Mouse (Mus musculus) hindbrain, embryonic 15.5 days (tissue): ENCODE results near the gene St8sia2. TPM values are rescaled to one million over a fixed set of nuclear protein-coding genes. Genes with fewer than 3 reads are reported as not detected.
"Not testable (repeated sequence)": the region's sequence is repeated elsewhere in the genome, so short reads cannot be mapped to it uniquely, and the experiment has no call there.

Experiments used
- ATAC-seq: fragments of 200-750 bp; cut with Nextera tagmentation; 2 replicates; pipeline ENCODE4 v1.8.0; 2017; ENCODE audit warnings: low read depth, moderate number of reproducible peaks, moderate TSS enrichment; ENCODE audit not compliant: low FRiP score
- H3K27ac ChIP-seq: fragments of 300-500 bp; sonication (generic); replicated peaks from 2 replicates; pipeline ENCODE4 v1.5.1; 2015; ENCODE audit warnings: mild to moderate bottlenecking, inconsistent platforms
- H3K27me3 ChIP-seq: fragments of 300-500 bp; sonication (generic); 2 replicates; pipeline ENCODE4 v1.6.1; 2015; ENCODE audit warnings: control low read depth, inconsistent platforms
- H3K36me3 ChIP-seq: fragments of 300-500 bp; sonication (generic); 2 replicates; pipeline ENCODE4 v1.6.1; 2015; ENCODE audit warnings: control low read depth, inconsistent platforms
- H3K4me1 ChIP-seq: fragments of 300-500 bp; sonication (generic); replicated peaks from 2 replicates; pipeline ENCODE4 v1.6.1; 2015; ENCODE audit warnings: control low read depth, inconsistent platforms
- H3K4me2 ChIP-seq: fragments of 300-500 bp; sonication (generic); 2 replicates; pipeline ENCODE4 v1.6.1; 2015; ENCODE audit warnings: moderate library complexity, mild to moderate bottlenecking, inconsistent platforms
- H3K4me3 ChIP-seq: fragments of 300-500 bp; sonication (generic); 2 replicates; pipeline ENCODE4 v1.5.1; 2015; ENCODE audit warnings: mild to moderate bottlenecking, inconsistent platforms
- H3K9ac ChIP-seq: fragments of 300-500 bp; sonication (generic); 2 replicates; pipeline ENCODE4 v1.6.1; 2015; ENCODE audit warnings: inconsistent platforms
- H3K9me3 ChIP-seq: fragments of 300-500 bp; sonication (generic); 2 replicates; pipeline ENCODE4 v1.6.1; 2016; ENCODE audit warnings: control low read depth, inconsistent platforms
- WGBS: fragments of 180-500 bp; shearing (Covaris S2); methylation state at CpG from one replicate; pipeline ENCODE4 v1.1.7; 2015; 5-methylcytosine and 5-hydroxymethylcytosine counted together
- polyA plus RNA-seq: library from polyadenylated mRNA; unstranded; fragments of >200 nt; fragmentation: Nextera tagmentation; extraction: Ambion mirVana; gene quantifications from 2 replicates; pipeline ENCODE4 v1.2.1, GENCODE M21; 2015

St8sia2 gene
- polyA plus RNA-seq, 1 experiment from 2014 or later: 102 TPM

DNA sequence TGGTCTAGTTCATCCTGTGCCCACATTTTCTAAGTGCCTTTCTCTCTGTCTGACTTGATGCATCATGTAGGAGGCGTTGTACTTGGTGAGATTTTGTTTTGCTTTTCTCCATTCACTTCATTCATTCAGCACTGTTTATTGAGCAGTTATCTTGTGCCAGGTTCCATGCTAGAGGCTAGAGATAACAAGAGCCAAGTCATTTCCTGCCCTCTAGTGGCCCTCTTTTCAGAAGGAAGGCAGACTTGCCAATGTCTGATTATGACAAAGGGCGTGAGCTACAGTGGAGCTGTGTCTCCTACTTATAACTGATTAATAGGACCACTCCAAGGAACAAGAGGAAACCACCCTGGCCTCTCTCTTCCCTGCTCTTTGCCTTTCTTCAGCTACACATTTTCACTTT lies 3.1 kb upstream of the St8sia2 start:
- H3K36me3 ChIP-seq: no peaks in the 10 kb centered on the region

DNA sequence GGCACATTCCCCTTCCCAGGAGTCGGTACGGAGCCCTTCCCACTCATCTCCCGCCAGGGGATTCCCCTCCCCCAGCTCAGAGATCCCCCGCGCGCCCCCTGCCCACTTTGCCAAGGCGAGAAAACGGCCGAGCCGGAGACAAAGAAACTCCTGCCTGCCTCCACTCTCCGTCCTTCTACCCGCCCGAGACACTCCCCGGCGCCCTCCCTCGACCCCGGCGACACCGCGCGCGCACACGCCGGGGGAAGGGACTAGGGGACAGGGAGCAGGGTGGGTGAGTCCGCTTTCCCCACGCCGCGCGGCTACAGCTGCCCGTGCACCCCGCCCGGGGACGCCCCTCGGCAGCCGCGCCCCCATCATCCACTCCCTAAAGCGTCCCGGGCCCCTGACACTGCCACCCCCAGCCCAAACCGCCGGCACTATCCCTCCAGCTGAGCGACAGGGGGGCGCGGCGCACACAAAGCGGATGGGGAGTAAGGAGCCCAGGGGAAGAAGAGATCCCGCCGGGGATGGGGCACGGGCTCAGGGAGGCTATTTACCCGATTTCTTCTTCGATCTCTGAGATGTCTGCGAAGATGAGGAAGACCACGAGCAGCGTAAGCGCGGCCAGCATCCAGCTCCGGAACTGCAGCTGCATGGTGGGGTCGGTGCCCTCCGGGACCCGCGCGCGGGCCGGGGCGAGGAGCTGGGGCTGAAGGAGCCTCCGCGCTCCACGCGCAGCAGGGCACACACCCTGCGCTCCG lies 461 bp downstream of the St8sia2 start:
- peaks cover 48% of the 10 kb centered on the region for H3K4me1 ChIP-seq
- H3K4me3 ChIP-seq: peak overlapping the region; percentile 99
- ATAC-seq: peak; percentile 59
- WGBS: under 1% methylated on average over 64 of the region's 70 CpGs
- peak overlapping the region; percentile 100 for H3K9ac ChIP-seq
- no peaks in the 10 kb centered on the region for H3K9me3 ChIP-seq
- H3K27ac ChIP-seq: peak overlapping the region; percentile 97
- H3K36me3 ChIP-seq: no peaks in the 10 kb centered on the region
- H3K4me2 ChIP-seq: peak overlapping the region; percentile 74
- no peaks in the 10 kb centered on the region for H3K27me3 ChIP-seq

More for the DNA sequence above, 3.1 kb upstream of the St8sia2 start:
- Histone ChIP-seq H3K9ac (no peak overlapping the region), H3K4me3 (no peak overlapping the region), H3K27ac (no peak overlapping the region), H3K27me3 (no peaks in the 10 kb centered on the region), H3K9me3 (no peaks in the 10 kb centered on the region), H3K4me2 (no peak overlapping the region), H3K4me1 (peaks cover 13% of the 10 kb centered on the region)
- 85% methylated on average over 2 of the region's 2 CpGs for WGBS
- no peak for ATAC-seq

DNA sequence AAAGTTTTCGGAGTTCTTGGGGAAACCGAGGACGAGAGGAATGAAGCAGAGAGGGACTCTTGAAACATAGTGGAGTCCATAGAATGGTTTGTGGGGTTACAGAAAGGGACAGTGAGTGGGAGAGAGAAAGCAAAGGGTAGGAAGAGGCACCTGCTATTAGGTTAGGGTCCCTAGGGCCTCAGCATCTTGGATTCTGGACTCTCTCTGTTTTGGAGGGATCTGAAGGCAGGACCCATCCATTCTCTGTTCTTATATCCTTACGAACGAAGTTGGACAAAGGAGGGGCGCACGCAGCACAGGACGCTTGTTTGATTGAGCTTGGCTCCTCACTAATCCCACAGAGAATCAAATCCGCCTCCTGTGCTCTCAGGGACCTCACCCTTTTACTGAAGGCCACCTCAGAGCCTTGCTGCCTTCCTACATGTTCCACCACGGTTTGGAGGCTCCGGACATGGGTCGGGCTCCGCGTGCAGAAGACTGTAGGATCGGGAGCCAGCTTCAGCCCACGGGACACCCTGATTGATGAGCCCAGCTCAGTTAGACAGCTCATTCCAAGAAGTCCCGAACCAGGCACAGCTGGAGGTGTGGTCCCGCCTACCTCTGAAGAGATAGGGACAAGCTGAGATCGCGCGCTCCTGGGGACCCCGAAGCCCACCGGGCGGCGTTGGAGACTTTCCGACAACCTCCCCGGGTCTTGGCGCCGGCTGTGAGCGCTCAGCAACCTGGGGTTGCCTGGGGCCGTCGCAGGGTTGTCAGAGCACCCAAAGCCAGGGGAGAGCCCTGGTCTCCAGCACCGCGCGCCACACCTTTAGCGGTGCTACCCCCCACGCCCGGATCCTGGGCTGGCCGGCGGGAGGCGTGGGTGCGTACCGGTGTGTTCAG lies 1.3 kb downstream of the St8sia2 start:
- Histone ChIP-seq H3K4me2 (peak overlapping the region; percentile 74), H3K9me3 (no peaks in the 10 kb centered on the region), H3K27ac (peak overlapping the region; percentile 97), H3K27me3 (no peaks in the 10 kb centered on the region), H3K4me3 (peak overlapping the region; percentile 99), H3K4me1 (peaks cover 56% of the 10 kb centered on the region), H3K9ac (peak overlapping the region; percentile 100), H3K36me3 (no peaks in the 10 kb centered on the region)
- 2% methylated on average over 43 of the region's 43 CpGs for WGBS
- ATAC-seq: peak; percentile 40

DNA sequence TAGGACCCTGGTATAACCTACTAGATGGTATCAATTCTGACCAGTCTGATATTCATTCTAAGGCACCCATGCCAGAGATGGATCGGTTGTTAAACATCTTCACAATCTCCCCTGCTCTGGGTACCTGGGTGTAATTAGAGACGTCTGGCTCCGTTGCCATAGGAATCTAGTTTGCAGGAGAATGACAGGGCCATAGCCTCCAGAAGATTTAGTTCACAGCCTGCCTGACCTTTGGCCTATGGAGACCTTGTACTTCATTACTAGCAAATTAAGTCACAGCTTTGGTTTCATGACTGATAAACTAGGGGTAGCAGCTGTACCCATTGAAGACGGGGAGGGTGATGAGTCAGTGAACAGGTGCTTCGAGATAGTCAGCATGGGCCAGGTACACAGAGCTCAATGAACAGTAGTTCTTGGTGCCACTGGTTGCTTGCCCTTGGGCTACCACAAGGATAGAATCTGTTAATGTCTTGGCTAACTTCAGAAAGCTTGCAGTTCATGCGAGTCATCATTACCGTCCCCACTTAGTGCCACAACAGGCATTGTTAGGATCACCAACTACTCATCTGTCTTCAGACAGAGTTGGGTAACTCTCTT lies 4.4 kb downstream of the St8sia2 start:
- Histone ChIP-seq H3K4me2 (peak overlapping the region; percentile 20), H3K9ac (no peak overlapping the region), H3K4me3 (no peak overlapping the region), H3K27ac (no peak overlapping the region), H3K36me3 (no peaks in the 10 kb centered on the region), H3K27me3 (no peaks in the 10 kb centered on the region), H3K9me3 (no peaks in the 10 kb centered on the region), H3K4me1 (peaks cover 74% of the 10 kb centered on the region)
- WGBS: 41% methylated on average over 7 of the region's 7 CpGs
- ATAC-seq: no peak

- no peaks in the 10 kb centered on the region for H3K9me3 ChIP-seq
- peaks cover 76% of the 10 kb centered on the region for H3K4me1 ChIP-seq
- no peaks in the 10 kb centered on the region for H3K27me3 ChIP-seq
- peak; percentile 47 for ATAC-seq
- WGBS: 2% methylated on average over 9 of the region's 9 CpGs
- peak overlapping the region; percentile 71 for H3K27ac ChIP-seq
- peak overlapping the region; percentile 24 for H3K4me2 ChIP-seq
- H3K36me3 ChIP-seq: no peaks in the 10 kb centered on the region
- H3K9ac ChIP-seq: peak overlapping the region; percentile 28; the same call in 1 of the 2 replicates
- no peak overlapping the region for H3K4me3 ChIP-seq
These were observed 6.6 kb downstream of the St8sia2 start for GRCm38 (mm10) chr7:74006775-74007371.

DNA sequence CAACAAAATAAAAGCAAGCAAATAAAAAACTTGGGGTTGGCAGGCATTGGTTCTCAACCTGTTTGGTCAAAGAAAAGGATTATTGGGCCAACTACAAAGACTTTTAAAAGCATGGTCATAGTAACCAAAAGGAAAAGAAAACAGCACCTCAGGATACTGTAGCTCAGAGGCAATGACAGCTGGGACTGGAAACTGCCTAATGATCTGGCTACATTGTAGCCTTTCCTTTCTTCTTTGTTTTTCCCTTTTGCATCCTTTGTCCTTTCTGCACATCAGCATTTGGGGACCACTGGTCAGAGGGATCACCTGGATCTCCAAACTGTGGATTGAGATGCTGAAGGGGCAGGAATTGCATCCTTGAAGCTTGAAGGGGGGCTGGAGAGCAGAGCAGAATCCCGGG lies 7.1 kb downstream of the St8sia2 start:
- peak overlapping the region; percentile 71 for H3K27ac ChIP-seq
- no peak for ATAC-seq
- peak overlapping the region; percentile 24 for H3K4me2 ChIP-seq
- 0% methylated on average over 1 of the region's 1 CpGs for WGBS
- H3K9me3 ChIP-seq: no peaks in the 10 kb centered on the region
- no peaks in the 10 kb centered on the region for H3K36me3 ChIP-seq
- no peak overlapping the region for H3K4me3 ChIP-seq
- H3K4me1 ChIP-seq: peaks cover 76% of the 10 kb centered on the region
- H3K27me3 ChIP-seq: no peaks in the 10 kb centered on the region
- peak overlapping the region; percentile 28; the same call in 1 of the 2 replicates for H3K9ac ChIP-seq

GRCm38 (mm10) chr7:74000743-74001510 lies 12.6 kb downstream of the St8sia2 start:
- H3K4me2 ChIP-seq: no peak overlapping the region
- WGBS: 81% methylated on average over 12 of the region's 12 CpGs
- H3K9me3 ChIP-seq: no peaks in the 10 kb centered on the region
- no peak overlapping the region for H3K9ac ChIP-seq
- no peak overlapping the region for H3K4me3 ChIP-seq
- H3K4me1 ChIP-seq: peaks cover 35% of the 10 kb centered on the region
- ATAC-seq: no peak
- H3K27ac ChIP-seq: no peak overlapping the region
- H3K36me3 ChIP-seq: no peaks in the 10 kb centered on the region
- H3K27me3 ChIP-seq: no peaks in the 10 kb centered on the region

- no peak overlapping the region for H3K27ac ChIP-seq
- H3K4me3 ChIP-seq: no peak overlapping the region
- no peaks in the 10 kb centered on the region for H3K9me3 ChIP-seq
- 91% methylated on average over 2 of the region's 2 CpGs for WGBS
- peaks cover 4% of the 10 kb centered on the region; the same call in 1 of the 2 replicates for H3K4me1 ChIP-seq
- no peak for ATAC-seq
- no peak overlapping the region for H3K9ac ChIP-seq
- H3K36me3 ChIP-seq: no peaks in the 10 kb centered on the region
- H3K27me3 ChIP-seq: no peaks in the 10 kb centered on the region
- no peak overlapping the region for H3K4me2 ChIP-seq
These were observed 24.1 kb downstream of the St8sia2 start for GRCm38 (mm10) chr7:73989366-73989765.

DNA sequence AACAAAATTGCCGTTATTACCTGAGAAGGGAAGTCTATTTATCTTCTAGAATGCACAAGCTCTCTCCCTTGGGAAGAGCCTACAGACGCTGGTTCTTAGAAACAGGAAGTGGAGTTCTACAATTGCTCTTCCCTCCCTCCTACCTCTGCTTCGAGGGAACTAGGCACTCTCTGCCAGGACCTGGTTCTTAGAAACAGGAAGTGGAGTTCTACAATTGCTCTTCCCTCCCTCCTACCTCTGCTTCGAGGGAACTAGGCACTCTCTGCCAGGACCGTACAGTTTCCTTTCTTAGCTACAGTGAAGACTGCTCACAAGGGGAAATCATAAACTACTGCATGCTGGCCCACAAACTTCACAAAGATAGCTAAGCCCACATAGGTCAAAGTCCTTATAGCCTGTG lies 41.3 kb downstream of the St8sia2 start:
- peaks cover 24% of the 10 kb centered on the region for H3K36me3 ChIP-seq
- not testable (repeated sequence) for H3K9ac ChIP-seq, H3K27ac ChIP-seq, H3K4me3 ChIP-seq, H3K4me2 ChIP-seq, H3K9me3 ChIP-seq, ATAC-seq, H3K27me3 ChIP-seq
- peaks cover 17% of the 10 kb centered on the region for H3K4me1 ChIP-seq
- WGBS: 69% methylated on average over 5 of the region's 5 CpGs

- H3K27me3 ChIP-seq: no peaks in the 10 kb centered on the region
- ATAC-seq: no peak
These were observed 48.3 kb downstream of the St8sia2 start for GRCm38 (mm10) chr7:73965164-73965563.

GRCm38 (mm10) chr7:73962431-73962830 lies 51.1 kb downstream of the St8sia2 start:
- no peaks in the 10 kb centered on the region for H3K27me3 ChIP-seq
- H3K27ac ChIP-seq: no peak overlapping the region
- H3K36me3 ChIP-seq: peaks cover 70% of the 10 kb centered on the region
- no peaks in the 10 kb centered on the region for H3K9me3 ChIP-seq
- no peak overlapping the region for H3K4me3 ChIP-seq
- WGBS: 86% methylated on average over 5 of the region's 5 CpGs
- H3K4me2 ChIP-seq: no peak overlapping the region
- H3K9ac ChIP-seq: no peak overlapping the region
- ATAC-seq: no peak
- H3K4me1 ChIP-seq: no peaks in the 10 kb centered on the region

More at GRCm38 (mm10) chr7:73965164-73965563, 48.3 kb downstream of the St8sia2 start:
- no peaks in the 10 kb centered on the region for H3K9me3 ChIP-seq
- H3K36me3 ChIP-seq: peaks cover 56% of the 10 kb centered on the region
- no peak overlapping the region for H3K27ac ChIP-seq
- no peak overlapping the region for H3K9ac ChIP-seq
- H3K4me1 ChIP-seq: no peaks in the 10 kb centered on the region
- 95% methylated on average over 3 of the region's 3 CpGs for WGBS
- H3K4me3 ChIP-seq: no peak overlapping the region
- no peak overlapping the region for H3K4me2 ChIP-seq
